Comparison of ENCODE assay signal across 9 mouse cellular contexts in the genomic region with DNA sequence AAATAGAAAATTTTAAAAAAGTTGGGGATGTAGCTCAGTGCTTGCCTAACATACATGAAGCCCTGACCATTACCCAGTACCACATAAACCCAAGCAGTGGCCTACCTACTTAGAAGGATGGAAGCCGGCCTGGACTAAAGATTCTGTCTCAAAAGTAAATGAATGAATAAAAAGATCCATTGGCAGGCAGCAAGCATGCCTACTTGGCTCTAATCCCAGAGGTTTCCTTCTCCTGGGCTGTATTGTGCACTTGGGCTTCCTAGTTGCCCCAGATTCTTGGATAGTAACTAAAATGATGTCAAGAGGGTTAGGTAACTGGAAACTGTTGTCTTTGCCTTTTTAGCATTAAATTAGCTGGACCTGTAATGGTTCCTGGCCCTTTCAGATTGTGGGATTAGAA. TPM values are rescaled to one million over a fixed set of nuclear protein-coding genes. Genes with fewer than 3 reads are reported as not detected.
A peak's percentile ranks its signal among the peaks of the same experiment; 100 is the strongest.
DNase-seq lines count a peak whose midpoint lies in the region; ATAC-seq lines count a peak whose summit lies in the region.
"Had no signal": no experiment of that assay in that cellular context is flagged by ENCODE, and none has a peak within 500 bp of the region (broad histone marks: within the 10 kb centered on the region; RNA-seq: fewer than 3 reads in every experiment).

No protein-coding gene starts in this region.

- no peak for DNase-seq in heart, postnatal 14 days
- DNase-seq in NIH3T3 (ENCODE audit: low read depth) = peak; percentile 57
- peak; percentile 33 for DNase-seq in hindbrain, embryonic 14.5 days (ENCODE audit: low spot score)
- no peak for DNase-seq in midbrain, embryonic 10.5 days (ENCODE audit: low spot score)
- DNase-seq in urinary bladder, postnatal 36 days (ENCODE audit: low spot score in 2 of 2) = no peak
- DNase-seq in right cerebral cortex, postnatal 36 days (ENCODE audit: low spot score in 2 of 2) = no peak

- peak overlapping the region; percentile 96 for H3K9ac ChIP-seq in heart, embryonic 15.5 days
- peak overlapping the region; percentile 84 for H3K9ac ChIP-seq in hindbrain, embryonic 14.5 days

- H3K4me2 ChIP-seq in heart, embryonic 15.5 days = peak overlapping the region; percentile 88
- H3K4me2 ChIP-seq in hindbrain, embryonic 14.5 days (replicated peaks) = peak overlapping the region; percentile 97

- intact Hi-C loops in heart, postnatal 14 days (cut with DNase I) = no loop called here

- peaks cover 15% of the 10 kb centered on the region; the same call in 1 of the 2 replicates for H3K36me3 ChIP-seq in heart, embryonic 15.5 days
- H3K36me3 ChIP-seq in hindbrain, embryonic 14.5 days (replicated peaks; ENCODE audit: control insufficient read depth, insufficient read depth) = peaks cover 12% of the 10 kb centered on the region; the same call in 1 of the 2 replicates
- peaks cover 41% of the 10 kb centered on the region for H3K36me3 ChIP-seq in midbrain, embryonic 10.5 days

- H3K4me3 ChIP-seq in heart, embryonic 15.5 days = peak overlapping the region; percentile 100
- peak overlapping the region; percentile 91 for H3K4me3 ChIP-seq in hindbrain, embryonic 14.5 days (replicated peaks; ENCODE audit: low read length)
- peak overlapping the region; percentile 97 for H3K4me3 ChIP-seq in midbrain, embryonic 10.5 days

- WGBS in heart, embryonic 15.5 days = 3% methylated on average over 1 of the region's 1 CpGs
- 0% methylated on average over 1 of the region's 1 CpGs for WGBS in hindbrain, embryonic 14.5 days
- WGBS in midbrain, embryonic 10.5 days = 9% methylated on average over 1 of the region's 1 CpGs

- ATAC-seq in heart, embryonic 15.5 days (replicated peaks; ENCODE audit: insufficient number of reproducible peaks, insufficient read depth, low FRiP score, low read depth) = no peak
- ATAC-seq in hindbrain, embryonic 14.5 days (ENCODE audit: low FRiP score) = no peak
- no peak for ATAC-seq in activated CD4-positive, CD25-positive, alpha-beta regulatory T cell, adult 4 months

- no peaks in the 10 kb centered on the region for H3K9me3 ChIP-seq in heart, embryonic 15.5 days (replicated peaks)
- H3K9me3 ChIP-seq in hindbrain, embryonic 14.5 days (ENCODE audit: control insufficient read depth, low read length) = no peaks in the 10 kb centered on the region
- H3K9me3 ChIP-seq in midbrain, embryonic 10.5 days (replicated peaks) = no peaks in the 10 kb centered on the region

- H3K27me3 ChIP-seq in heart, embryonic 15.5 days = no peaks in the 10 kb centered on the region
- no peaks in the 10 kb centered on the region for H3K27me3 ChIP-seq in hindbrain, embryonic 14.5 days (ENCODE audit: control insufficient read depth, insufficient read depth, low read length)
- H3K27me3 ChIP-seq in midbrain, embryonic 10.5 days (ENCODE audit: low read depth, poor library complexity, severe bottlenecking) = no peaks in the 10 kb centered on the region

- H3K4me1 ChIP-seq in heart, embryonic 15.5 days (replicated peaks) = peaks cover 47% of the 10 kb centered on the region
- H3K4me1 ChIP-seq in hindbrain, embryonic 14.5 days (replicated peaks; ENCODE audit: control insufficient read depth, insufficient read depth, low read length) = peaks cover 39% of the 10 kb centered on the region
- peaks cover 31% of the 10 kb centered on the region for H3K4me1 ChIP-seq in midbrain, embryonic 10.5 days

- H3K27ac ChIP-seq in heart, embryonic 15.5 days = no peak overlapping the region
- H3K27ac ChIP-seq in hindbrain, embryonic 14.5 days = no peak overlapping the region; the same call in 1 of the 2 replicates
- H3K27ac ChIP-seq in midbrain, embryonic 10.5 days (replicated peaks) = peak overlapping the region; percentile 94

RNA-seq across cellular contexts. Expression of a gene that starts 1.6 kb away (rescaled TPM):
- polyA plus RNA-seq in heart, embryonic 15.5 days (2015; fragmentation: Nextera tagmentation; extraction: Ambion mirVana) = 2.4 and 3.5 TPM in 2 replicates
- 10 to 100 TPM; 12.9 to 15.6 TPM for total RNA-seq in heart, postnatal 14 days (2021)
- 6.1 and 6.8 TPM in 2 replicates for polyA plus RNA-seq in hindbrain, embryonic 14.5 days (2014; fragmentation: Nextera tagmentation; extraction: Ambion mirVana)
- polyA plus RNA-seq in midbrain, embryonic 10.5 days (2016; fragmentation: Nextera tagmentation; extraction: Ambion mirVana) = 2.6 and 3.1 TPM in 2 replicates
- 1 to 10 TPM; 4.0 to 5.5 TPM for polyA plus RNA-seq in activated CD4-positive, CD25-positive, alpha-beta regulatory T cell, adult 4 months (2017; shearing (Covaris generic))

RNA-seq across cellular contexts. Expression of a gene that starts 23.4 kb away (rescaled TPM):
- 25.3 and 26.7 TPM in 2 replicates for polyA plus RNA-seq in heart, embryonic 15.5 days (2015; fragmentation: Nextera tagmentation; extraction: Ambion mirVana)
- 100 to 1,000 TPM; 101 to 170 TPM for total RNA-seq in heart, postnatal 14 days (2021)
- 6.9 and 10.6 TPM in 2 replicates for polyA plus RNA-seq in hindbrain, embryonic 14.5 days (2014; fragmentation: Nextera tagmentation; extraction: Ambion mirVana)
- 16.3 and 17.4 TPM in 2 replicates for polyA plus RNA-seq in midbrain, embryonic 10.5 days (2016; fragmentation: Nextera tagmentation; extraction: Ambion mirVana)
- polyA plus RNA-seq in activated CD4-positive, CD25-positive, alpha-beta regulatory T cell, adult 4 months (2017; shearing (Covaris generic)) = 10 to 100 TPM; 28.7 to 52.4 TPM

RNA-seq across cellular contexts. Expression of a gene that starts 25.9 kb away (rescaled TPM):
- polyA plus RNA-seq in heart, embryonic 15.5 days (2015; fragmentation: Nextera tagmentation; extraction: Ambion mirVana) = 0.22 TPM in 1 of 2 replicates, not detected in the other
- 10 to 100 TPM; 52.6 to 94.6 TPM for total RNA-seq in heart, postnatal 14 days (2021)
- polyA plus RNA-seq in hindbrain, embryonic 14.5 days (2014; fragmentation: Nextera tagmentation; extraction: Ambion mirVana) = 0.23 and 1.1 TPM in 2 replicates
- 0.69 TPM in 1 of 2 replicates, not detected in the other for polyA plus RNA-seq in midbrain, embryonic 10.5 days (2016; fragmentation: Nextera tagmentation; extraction: Ambion mirVana)
- under 1 TPM in 1 of 2 experiments, not detected in 1; 0.73 TPM for polyA plus RNA-seq in activated CD4-positive, CD25-positive, alpha-beta regulatory T cell, adult 4 months (2017; shearing (Covaris generic))
- total RNA-seq: layer of hippocampus, adult 18-20 months had no signal

RNA-seq across cellular contexts. Expression of a gene that starts 33.9 kb away (rescaled TPM):
- 27.3 and 30.4 TPM in 2 replicates for polyA plus RNA-seq in heart, embryonic 15.5 days (2015; fragmentation: Nextera tagmentation; extraction: Ambion mirVana)
- 10 to 100 TPM; 10.4 to 11.9 TPM for total RNA-seq in heart, postnatal 14 days (2021)
- 23.9 and 26.9 TPM in 2 replicates for polyA plus RNA-seq in hindbrain, embryonic 14.5 days (2014; fragmentation: Nextera tagmentation; extraction: Ambion mirVana)
- 17.8 and 21.2 TPM in 2 replicates for polyA plus RNA-seq in midbrain, embryonic 10.5 days (2016; fragmentation: Nextera tagmentation; extraction: Ambion mirVana)
- polyA plus RNA-seq in activated CD4-positive, CD25-positive, alpha-beta regulatory T cell, adult 4 months (2017; shearing (Covaris generic)) = 10 to 100 TPM; 21.5 to 21.6 TPM

RNA-seq across cellular contexts. Expression of a gene that starts 41.9 kb away (rescaled TPM):
- 5.4 and 6.9 TPM in 2 replicates for polyA plus RNA-seq in heart, embryonic 15.5 days (2015; fragmentation: Nextera tagmentation; extraction: Ambion mirVana)
- total RNA-seq in heart, postnatal 14 days (2021) = 1 to 10 TPM; 3.4 to 4.1 TPM
- 9.2 and 10.6 TPM in 2 replicates for polyA plus RNA-seq in hindbrain, embryonic 14.5 days (2014; fragmentation: Nextera tagmentation; extraction: Ambion mirVana)
- polyA plus RNA-seq in midbrain, embryonic 10.5 days (2016; fragmentation: Nextera tagmentation; extraction: Ambion mirVana) = 15.5 and 15.6 TPM in 2 replicates
- polyA plus RNA-seq in activated CD4-positive, CD25-positive, alpha-beta regulatory T cell, adult 4 months (2017; shearing (Covaris generic)) = 10 to 100 TPM in 1 of 2 experiments, 1 to 10 TPM in 1; 9.0 to 10.4 TPM

Comparison
In these comparisons a context has a peak if more than half of its experiments do, and no peak if none do; other contexts are left out.
1. DNase-seq: peak in NIH3T3 (single experiment) and hindbrain, embryonic 14.5 days (single experiment); none in heart, postnatal 14 days (0 of 2), midbrain, embryonic 10.5 days (single experiment), urinary bladder, postnatal 36 days (0 of 2) and right cerebral cortex, postnatal 36 days (0 of 2).
2. Peak in every context shown above with its lines, with median percentiles within 50 percentile points of each other: H3K4me3 ChIP-seq.